Mouse (Mus musculus) liver, embryonic 15.5 days (tissue): ENCODE measurements at regions not wholly inside any gene's neighbourhood (a gene's known extent, or its start where the extent isn't known, plus 50 kb on each side); places are given as distances from the start of the nearest gene placed in this dataset.

ENCODE experiments used
- ATAC-seq: fragments of 200-750 bp; cut with Nextera tagmentation; 2 replicates; pipeline ENCODE4 v1.8.0; 2017; ENCODE audit warnings: moderate number of reproducible peaks, mild to moderate bottlenecking, moderate library complexity; ENCODE audit not compliant: insufficient read depth
- H3K27ac ChIP-seq: fragments of 300-500 bp; sonication (generic); replicated peaks from 2 replicates; pipeline ENCODE4 v1.5.1; 2015; ENCODE audit warnings: mild to moderate bottlenecking, inconsistent platforms
- H3K27me3 ChIP-seq: fragments of 300-500 bp; sonication (generic); 2 replicates; pipeline ENCODE4 v1.6.1; 2015; ENCODE audit warnings: mild to moderate bottlenecking, inconsistent platforms
- H3K36me3 ChIP-seq: fragments of 300-500 bp; sonication (generic); replicated peaks from 2 replicates; pipeline ENCODE4 v1.6.1; 2015; ENCODE audit warnings: moderate library complexity, mild to moderate bottlenecking, inconsistent platforms
- H3K4me1 ChIP-seq: fragments of 300-500 bp; sonication (generic); replicated peaks from 2 replicates; pipeline ENCODE4 v1.6.1; 2015; ENCODE audit warnings: inconsistent platforms
- H3K4me2 ChIP-seq: fragments of 300-500 bp; sonication (generic); 2 replicates; pipeline ENCODE4 v1.6.1; 2015; ENCODE audit warnings: moderate library complexity, mild to moderate bottlenecking, inconsistent platforms
- H3K4me3 ChIP-seq: fragments of 300-500 bp; sonication (generic); replicated peaks from 2 replicates; pipeline ENCODE4 v1.5.1; 2015; ENCODE audit warnings: mild to moderate bottlenecking, inconsistent platforms
- H3K9ac ChIP-seq: fragments of 300-500 bp; sonication (generic); 2 replicates; pipeline ENCODE4 v1.6.1; 2015; ENCODE audit warnings: moderate library complexity, mild to moderate bottlenecking, inconsistent platforms
- H3K9me3 ChIP-seq: fragments of 300-500 bp; sonication (generic); replicated peaks from 2 replicates; pipeline ENCODE4 v1.6.1; 2016; ENCODE audit warnings: inconsistent platforms
- WGBS: fragments of 180-500 bp; shearing (Covaris S2); methylation state at CpG from one replicate; pipeline ENCODE4 v1.1.7; 2015; ENCODE audit warnings: mixed read lengths; ENCODE audit not compliant: insufficient replicate concordance; 5-methylcytosine and 5-hydroxymethylcytosine counted together

- Histone ChIP-seq H3K4me1 (no peaks in the 10 kb centered on the region), H3K9ac (no peak overlapping the region), H3K36me3 (no peaks in the 10 kb centered on the region), H3K9me3 (no peaks in the 10 kb centered on the region), H3K27ac (no peak overlapping the region), H3K4me2 (no peak overlapping the region), H3K4me3 (no peak overlapping the region), H3K27me3 (no peaks in the 10 kb centered on the region)
- no peak for ATAC-seq
- 70% methylated on average over 3 of the region's 3 CpGs for WGBS
Observed at GRCm38 (mm10) chr17:9981273-9981672, 311.8 kb upstream of the Pabpc6 start.

GRCm38 (mm10) chr17:9976866-9977421, 307.4 kb upstream of the Pabpc6 start:
- WGBS: 63% methylated on average over 4 of the region's 4 CpGs
- Histone ChIP-seq H3K4me3 (no peak overlapping the region), H3K27ac (no peak overlapping the region), H3K4me1 (no peaks in the 10 kb centered on the region), H3K4me2 (no peak overlapping the region), H3K9me3 (no peaks in the 10 kb centered on the region), H3K9ac (no peak overlapping the region), H3K27me3 (no peaks in the 10 kb centered on the region), H3K36me3 (no peaks in the 10 kb centered on the region)
- no peak for ATAC-seq

GRCm38 (mm10) chr17:9975995-9976394, 306.5 kb upstream of the Pabpc6 start:
- WGBS: 49% methylated on average over 14 of the region's 14 CpGs
- Histone ChIP-seq H3K9me3 (no peaks in the 10 kb centered on the region), H3K4me3 (no peak overlapping the region), H3K9ac (no peak overlapping the region), H3K4me2 (no peak overlapping the region), H3K4me1 (no peaks in the 10 kb centered on the region), H3K36me3 (no peaks in the 10 kb centered on the region), H3K27ac (no peak overlapping the region), H3K27me3 (no peaks in the 10 kb centered on the region)
- ATAC-seq: no peak

- no peak overlapping the region for H3K27ac ChIP-seq
- H3K4me1 ChIP-seq: no peaks in the 10 kb centered on the region
- 62% methylated on average over 1 of the region's 1 CpGs for WGBS
- H3K4me3 ChIP-seq: no peak overlapping the region
- no peaks in the 10 kb centered on the region for H3K9me3 ChIP-seq
- H3K36me3 ChIP-seq: no peaks in the 10 kb centered on the region
- no peak overlapping the region for H3K4me2 ChIP-seq
- no peak overlapping the region for H3K9ac ChIP-seq
- ATAC-seq: no peak
- no peaks in the 10 kb centered on the region for H3K27me3 ChIP-seq
Observed at GRCm38 (mm10) chr17:9975153-9975552, 305.6 kb upstream of the Pabpc6 start.

- H3K27ac ChIP-seq: no peak overlapping the region
- H3K9me3 ChIP-seq: no peaks in the 10 kb centered on the region
- H3K4me1 ChIP-seq: no peaks in the 10 kb centered on the region
- WGBS: 12% methylated on average over 7 of the region's 7 CpGs
- H3K4me2 ChIP-seq: no peak overlapping the region
- no peak overlapping the region for H3K4me3 ChIP-seq
- H3K9ac ChIP-seq: no peak overlapping the region
- no peaks in the 10 kb centered on the region for H3K36me3 ChIP-seq
- ATAC-seq: no peak
- no peaks in the 10 kb centered on the region for H3K27me3 ChIP-seq
Observed at GRCm38 (mm10) chr17:9967988-9968387, 298.5 kb upstream of the Pabpc6 start.

- no peaks in the 10 kb centered on the region for H3K36me3 ChIP-seq
- ATAC-seq: no peak
- no peaks in the 10 kb centered on the region for H3K27me3 ChIP-seq
- no peak overlapping the region for H3K4me3 ChIP-seq
- no peak overlapping the region for H3K27ac ChIP-seq
- WGBS: 44% methylated on average over 10 of the region's 10 CpGs
- no peaks in the 10 kb centered on the region for H3K4me1 ChIP-seq
- no peak overlapping the region for H3K9ac ChIP-seq
- H3K9me3 ChIP-seq: no peaks in the 10 kb centered on the region
- no peak overlapping the region for H3K4me2 ChIP-seq
Observed at GRCm38 (mm10) chr17:9962893-9963436, 293.4 kb upstream of the Pabpc6 start.

- no peaks in the 10 kb centered on the region for H3K4me1 ChIP-seq
- no peak overlapping the region for H3K4me2 ChIP-seq
- ATAC-seq: no peak
- H3K36me3 ChIP-seq: no peaks in the 10 kb centered on the region
- H3K27me3 ChIP-seq: no peaks in the 10 kb centered on the region
- no peaks in the 10 kb centered on the region for H3K9me3 ChIP-seq
- H3K9ac ChIP-seq: no peak overlapping the region
- H3K27ac ChIP-seq: no peak overlapping the region
- 49% methylated on average over 3 of the region's 3 CpGs for WGBS
- no peak overlapping the region for H3K4me3 ChIP-seq
Observed at GRCm38 (mm10) chr17:9948985-9949667, 279.6 kb upstream of the Pabpc6 start.

GRCm38 (mm10) chr17:9947609-9948008, 278.1 kb upstream of the Pabpc6 start:
- H3K36me3 ChIP-seq: no peaks in the 10 kb centered on the region
- no peaks in the 10 kb centered on the region for H3K4me1 ChIP-seq
- H3K4me3 ChIP-seq: no peak overlapping the region
- H3K27ac ChIP-seq: no peak overlapping the region
- no peak overlapping the region for H3K4me2 ChIP-seq
- no peaks in the 10 kb centered on the region for H3K27me3 ChIP-seq
- H3K9ac ChIP-seq: no peak overlapping the region
- no peaks in the 10 kb centered on the region for H3K9me3 ChIP-seq
- ATAC-seq: no peak
- 68% methylated on average over 7 of the region's 7 CpGs for WGBS

- no peak overlapping the region for H3K4me2 ChIP-seq
- H3K27ac ChIP-seq: no peak overlapping the region
- 57% methylated on average over 8 of the region's 8 CpGs for WGBS
- H3K9ac ChIP-seq: no peak overlapping the region
- H3K27me3 ChIP-seq: no peaks in the 10 kb centered on the region
- no peaks in the 10 kb centered on the region for H3K36me3 ChIP-seq
- H3K4me1 ChIP-seq: no peaks in the 10 kb centered on the region
- no peaks in the 10 kb centered on the region for H3K9me3 ChIP-seq
- no peak overlapping the region for H3K4me3 ChIP-seq
- ATAC-seq: no peak
Observed at GRCm38 (mm10) chr17:9944513-9944912, 275.0 kb upstream of the Pabpc6 start.

- Histone ChIP-seq H3K27ac (no peak overlapping the region), H3K4me1 (no peaks in the 10 kb centered on the region), H3K36me3 (no peaks in the 10 kb centered on the region), H3K9ac (no peak overlapping the region), H3K4me2 (no peak overlapping the region), H3K27me3 (no peaks in the 10 kb centered on the region), H3K9me3 (no peaks in the 10 kb centered on the region), H3K4me3 (no peak overlapping the region)
- WGBS: 58% methylated on average over 4 of the region's 4 CpGs
- no peak for ATAC-seq
Observed at GRCm38 (mm10) chr17:9942171-9942570, 272.7 kb upstream of the Pabpc6 start.

- H3K4me3 ChIP-seq: no peak overlapping the region
- H3K27me3 ChIP-seq: no peaks in the 10 kb centered on the region
- no peak overlapping the region for H3K27ac ChIP-seq
- H3K9me3 ChIP-seq: no peaks in the 10 kb centered on the region
- H3K4me2 ChIP-seq: no peak overlapping the region
- 72% methylated on average over 6 of the region's 6 CpGs for WGBS
- ATAC-seq: no peak
- H3K4me1 ChIP-seq: no peaks in the 10 kb centered on the region
- no peak overlapping the region for H3K9ac ChIP-seq
- H3K36me3 ChIP-seq: no peaks in the 10 kb centered on the region
Observed at GRCm38 (mm10) chr17:9939576-9939975, 270.1 kb upstream of the Pabpc6 start.

GRCm38 (mm10) chr17:9938426-9938825, 268.9 kb upstream of the Pabpc6 start:
- 74% methylated on average over 10 of the region's 10 CpGs for WGBS
- H3K4me2 ChIP-seq: no peak overlapping the region
- no peaks in the 10 kb centered on the region for H3K27me3 ChIP-seq
- H3K4me3 ChIP-seq: no peak overlapping the region
- H3K36me3 ChIP-seq: no peaks in the 10 kb centered on the region
- ATAC-seq: no peak
- no peak overlapping the region for H3K27ac ChIP-seq
- H3K9ac ChIP-seq: no peak overlapping the region
- no peaks in the 10 kb centered on the region for H3K4me1 ChIP-seq
- H3K9me3 ChIP-seq: no peaks in the 10 kb centered on the region
